Mouse (Mus musculus) inflammation-experienced regulatory T-cells, adult 6 months (primary cell): ENCODE data around the gene Zfp414. TPM values are rescaled to one million over a fixed set of nuclear protein-coding genes. Genes with fewer than 3 reads are reported as not detected.

ENCODE experiments used
- ATAC-seq: one replicate; pipeline ENCODE4 v1.8.0; 2017
- polyA plus RNA-seq, 3 experiments: library from polyadenylated mRNA; unstranded; fragments of 100-300 nt; shearing (Covaris generic); gene quantifications; one replicate each; pipeline ENCODE4 v1.2.1; 2017

The Zfp414 gene
- polyA plus RNA-seq, 3 experiments from 2014 or later = 49.2 to 71.1 (median 57.9) TPM

GRCm38 (mm10) chr17:33649781-33650475 lies 21.0 kb downstream of the Zfp414 start:
- ATAC-seq = no peak

GRCm38 (mm10) chr17:33666813-33667212 lies 37.9 kb downstream of the Zfp414 start:
- ATAC-seq = no peak

- ATAC-seq = no peak
These were observed 40.8 kb downstream of the Zfp414 start for GRCm38 (mm10) chr17:33669681-33670080.

- ATAC-seq = no peak
These were observed 44.9 kb downstream of the Zfp414 start for GRCm38 (mm10) chr17:33673837-33674236.

- ATAC-seq = no peak
These were observed 46.6 kb downstream of the Zfp414 start for GRCm38 (mm10) chr17:33675452-33675851.

- no peak for ATAC-seq
These were observed 47.2 kb downstream of the Zfp414 start for GRCm38 (mm10) chr17:33676086-33676485.

GRCm38 (mm10) chr17:33678771-33679170 lies 49.9 kb downstream of the Zfp414 start:
- ATAC-seq = peak; percentile 72

Other genes with a start within 250 kb of the Zfp414 start
- 10 to 100 TPM; 11.3 to 14.5 (median 12.9) TPM for gene Zfp101, start 234.4 kb upstream of the Zfp414 start, polyA plus RNA-seq
- gene Actl9, start 196.2 kb upstream of the Zfp414 start, polyA plus RNA-seq = not detected
- 10 to 100 TPM; 47.1 to 61.9 (median 61.1) TPM for gene Adamts10, start 104.9 kb upstream of the Zfp414 start, polyA plus RNA-seq
- 100 to 1,000 TPM in 1 of 3 experiments, 10 to 100 TPM in 2; 48.8 to 258 (median 51.4) TPM for gene Myo1f, start 73.4 kb upstream of the Zfp414 start, polyA plus RNA-seq
- gene Pram1, start 9.0 kb downstream of the Zfp414 start, polyA plus RNA-seq = under 1 TPM; 0.57 to 0.93 (median 0.91) TPM
- 100 to 1,000 TPM; 269 to 417 (median 346) TPM for gene Hnrnpm, start 57.8 kb downstream of the Zfp414 start, polyA plus RNA-seq
- gene March2, start 89.6 kb downstream of the Zfp414 start, polyA plus RNA-seq = 10 to 100 TPM; 22.4 to 38.0 (median 23.1) TPM
- gene Rab11b, start 131.4 kb downstream of the Zfp414 start, polyA plus RNA-seq = 100 to 1,000 TPM; 261 to 354 (median 270) TPM
- gene Angptl4, start 152.7 kb downstream of the Zfp414 start, polyA plus RNA-seq = 1 to 10 TPM; 3.5 to 5.9 (median 4.1) TPM
- gene Kank3, start 181.4 kb downstream of the Zfp414 start, polyA plus RNA-seq = 1 to 10 TPM; 2.4 to 2.7 (median 2.4) TPM
- 1,000 to 10,000 TPM; 1,118 to 2,316 (median 1,890) TPM for gene Rps28, start 195.5 kb downstream of the Zfp414 start, polyA plus RNA-seq
- gene Ndufa7, start 195.5 kb downstream of the Zfp414 start, polyA plus RNA-seq = 100 to 1,000 TPM; 364 to 457 (median 417) TPM
- 10 to 100 TPM; 11.2 to 11.6 (median 11.2) TPM for gene Cd320, start 214.0 kb downstream of the Zfp414 start, polyA plus RNA-seq
- not detected for gene Gm7029, start 244.7 kb downstream of the Zfp414 start, polyA plus RNA-seq